Mouse (Mus musculus) embryonic facial prominence, embryonic 11.5 days (tissue): ENCODE measurements around the gene Hist1h2be. TPM values are rescaled to one million over a fixed set of nuclear protein-coding genes. Genes with fewer than 3 reads are reported as not detected.
"Not testable (repeated sequence)": the region's sequence is repeated elsewhere in the genome, so short reads cannot be mapped to it uniquely, and the experiment has no call there.

ENCODE experiments used
- ATAC-seq: fragments of 200-750 bp; cut with Nextera tagmentation; replicated peaks from 2 replicates; pipeline ENCODE4 v1.8.0; 2017; ENCODE audit warnings: low read depth; ENCODE audit not compliant: insufficient number of reproducible peaks, low FRiP score, low TSS enrichment
- DNase-seq: peaks from one replicate; pipeline ENCODE4 v3.0.0-alpha.2; 2015; ENCODE audit warnings: low spot score
- H3K27ac ChIP-seq: fragments of 300-500 bp; sonication (generic); replicated peaks from 2 replicates; pipeline ENCODE4 v1.5.1; 2014; ENCODE audit warnings: mild to moderate bottlenecking, low read depth, low read length, control low read depth
- H3K27me3 ChIP-seq: fragments of 300-500 bp; sonication (generic); 2 replicates; pipeline ENCODE4 v1.6.1; 2014; ENCODE audit warnings: mild to moderate bottlenecking, low read length, moderate library complexity, mixed read lengths; ENCODE audit not compliant: control insufficient read depth, insufficient read depth
- H3K36me3 ChIP-seq: fragments of 300-500 bp; sonication (generic); replicated peaks from 2 replicates; pipeline ENCODE4 v1.6.1; 2014; ENCODE audit warnings: low read depth, mild to moderate bottlenecking, low read length, moderate library complexity, mixed read lengths; ENCODE audit not compliant: control insufficient read depth, insufficient read depth
- H3K4me1 ChIP-seq: fragments of 300-500 bp; sonication (generic); 2 replicates; pipeline ENCODE4 v1.6.1; 2014; ENCODE audit warnings: low read length, mixed read lengths; ENCODE audit not compliant: control insufficient read depth, insufficient read depth
- H3K4me2 ChIP-seq: fragments of 300-500 bp; sonication (generic); 2 replicates; pipeline ENCODE4 v1.6.1; 2014; ENCODE audit warnings: low read depth, mild to moderate bottlenecking, control low read depth, low read length, moderate library complexity
- H3K4me3 ChIP-seq: fragments of 300-500 bp; sonication (generic); 2 replicates; pipeline ENCODE4 v1.5.1; 2014; ENCODE audit warnings: low read depth, low read length, control low read depth
- H3K9ac ChIP-seq: fragments of 300-500 bp; sonication (generic); replicated peaks from 2 replicates; pipeline ENCODE4 v1.6.1; 2014; ENCODE audit warnings: mild to moderate bottlenecking, control low read depth, low read length
- H3K9me3 ChIP-seq: fragments of 300-500 bp; sonication (generic); replicated peaks from 2 replicates; pipeline ENCODE4 v1.6.1; 2016; ENCODE audit warnings: mild to moderate bottlenecking, low read length, inconsistent platforms, mixed read lengths; ENCODE audit not compliant: control insufficient read depth
- WGBS: fragments of 180-500 bp; shearing (Covaris S2); extraction: QIAGEN DNeasy Blood & Tissue Kit; methylation state at CpG from one replicate; pipeline ENCODE4 v1.1.7; 2014; 5-methylcytosine and 5-hydroxymethylcytosine counted together
- polyA plus RNA-seq: library from polyadenylated mRNA; unstranded; fragments of >200 nt; fragmentation: Nextera tagmentation; extraction: Ambion mirVana; gene quantifications from 2 replicates; pipeline ENCODE4 v1.2.1, GENCODE M21; 2014

Hist1h2be gene
- polyA plus RNA-seq, 1 experiment from 2014 or later: 2.1 TPM

- Histone ChIP-seq H3K9me3 (no peaks in the 10 kb centered on the region), H3K4me3 (no peak overlapping the region), H3K27ac (no peak overlapping the region), H3K9ac (no peak overlapping the region), H3K4me2 (no peak overlapping the region), H3K36me3 (no peaks in the 10 kb centered on the region), H3K27me3 (no peaks in the 10 kb centered on the region), H3K4me1 (no peaks in the 10 kb centered on the region)
- WGBS: 83% methylated on average over 1 of the region's 1 CpGs
- ATAC-seq (no peak), DNase-seq (no peak)
Measured at GRCm38 (mm10) chr13:23577835-23578234, 43.1 kb downstream of the Hist1h2be start.

- Histone ChIP-seq H3K4me1 (no peaks in the 10 kb centered on the region), H3K27ac (peak overlapping the region; percentile 91), H3K36me3 (no peaks in the 10 kb centered on the region), H3K27me3 (no peaks in the 10 kb centered on the region), H3K4me3 (peak overlapping the region; percentile 48), H3K9me3 (no peaks in the 10 kb centered on the region), H3K4me2 (peak overlapping the region; percentile 67), H3K9ac (peak overlapping the region; percentile 79)
- WGBS: 41% methylated on average over 6 of the region's 6 CpGs
- DNase-seq (no peak), ATAC-seq (no peak)
Measured at GRCm38 (mm10) chr13:23576906-23577639, 43.9 kb downstream of the Hist1h2be start.

GRCm38 (mm10) chr13:23576351-23576881 is 44.5 kb downstream of the Hist1h2be start:
- peak overlapping the region; percentile 67 for H3K4me2 ChIP-seq
- DNase-seq: peak; percentile 69
- H3K9me3 ChIP-seq: no peaks in the 10 kb centered on the region
- H3K4me1 ChIP-seq: no peaks in the 10 kb centered on the region
- ATAC-seq: no peak
- H3K4me3 ChIP-seq: peak overlapping the region; percentile 48
- H3K9ac ChIP-seq: peak overlapping the region; percentile 79
- WGBS: 2% methylated on average over 7 of the region's 7 CpGs
- H3K36me3 ChIP-seq: no peaks in the 10 kb centered on the region
- peak overlapping the region; percentile 91 for H3K27ac ChIP-seq
- no peaks in the 10 kb centered on the region for H3K27me3 ChIP-seq

- not testable (repeated sequence) for H3K9me3 ChIP-seq, H3K4me1 ChIP-seq, H3K36me3 ChIP-seq, H3K27me3 ChIP-seq, ATAC-seq
- H3K4me2 ChIP-seq: peak overlapping the region; percentile 67
- WGBS: 0% methylated on average over 9 of the region's 40 CpGs
- peak overlapping the region; percentile 91 for H3K27ac ChIP-seq
- peak overlapping the region; percentile 79 for H3K9ac ChIP-seq
- peak overlapping the region; percentile 48 for H3K4me3 ChIP-seq
- peak; percentile 50 for DNase-seq
Measured at GRCm38 (mm10) chr13:23575864-23576313, 45.0 kb downstream of the Hist1h2be start.

- DNase-seq (peak; percentile 91), ATAC-seq (peak; percentile 53)
- H3K9ac ChIP-seq: peak within 1 kb of the TSS; percentile 79
- H3K4me3 ChIP-seq: peak within 1 kb of the TSS; percentile 48
- under 1% methylated on average over 17 of the region's 18 CpGs for WGBS
- H3K27ac ChIP-seq: peak within 1 kb of the TSS; percentile 91
- H3K36me3 ChIP-seq: no peaks in the 10 kb centered on the region
- no peaks in the 10 kb centered on the region for H3K27me3 ChIP-seq
- H3K4me2 ChIP-seq: peak within 1 kb of the TSS; percentile 67
- no peaks in the 10 kb centered on the region for H3K9me3 ChIP-seq
- H3K4me1 ChIP-seq: no peaks in the 10 kb centered on the region
Measured at GRCm38 (mm10) chr13:23575271-23575851, 45.6 kb downstream of the Hist1h2be start, which contains the start of gene Hist1h3d. Hist1h3d (plus strand) TSS chr13:23575763.

- Histone ChIP-seq H3K27ac (peak overlapping the region; percentile 91), H3K9ac (peak overlapping the region; percentile 61), H3K4me3 (peak overlapping the region; percentile 30), H3K4me2 (peak overlapping the region; percentile 52)
- H3K36me3 ChIP-seq, H3K9me3 ChIP-seq, H3K27me3 ChIP-seq, ATAC-seq, H3K4me1 ChIP-seq: not testable (repeated sequence)
- DNase-seq: peak; percentile 59
- 0% methylated on average over 5 of the region's 39 CpGs for WGBS
Measured at GRCm38 (mm10) chr13:23574546-23575170, 46.3 kb downstream of the Hist1h2be start.

GRCm38 (mm10) chr13:23573898-23574524 is 46.9 kb downstream of the Hist1h2be start, which contains the start of the genes Hist1h2bf and Hist1h2ad:
Hist1h2bf (minus strand) TSS chr13:23574196.
Hist1h2ad (plus strand) TSS chr13:23574381.
- H3K9me3 ChIP-seq, H3K4me1 ChIP-seq, H3K27me3 ChIP-seq, H3K36me3 ChIP-seq: not testable (repeated sequence)
- ATAC-seq: peak; percentile 92
- peak within 1 kb of the TSS; percentile 71 for H3K4me2 ChIP-seq
- peak within 1 kb of the TSS; percentile 68 for H3K9ac ChIP-seq
- H3K27ac ChIP-seq: peak within 1 kb of the TSS; percentile 95
- DNase-seq: peak; percentile 98
- H3K4me3 ChIP-seq: peak within 1 kb of the TSS; percentile 46
- WGBS: 0% methylated on average over 19 of the region's 42 CpGs
